Mouse (Mus musculus) heart, embryonic 15.5 days (tissue): ENCODE results near the gene Ndufa6. TPM values are rescaled to one million over a fixed set of nuclear protein-coding genes. Genes with fewer than 3 reads are reported as not detected.

ENCODE experiments used
- ATAC-seq: fragments of 200-750 bp; cut with Nextera tagmentation; replicated peaks from 2 replicates; pipeline ENCODE4 v1.8.0; 2017; ENCODE audit warnings: low read depth, moderate TSS enrichment; ENCODE audit not compliant: insufficient number of reproducible peaks, insufficient read depth, low FRiP score
- H3K27ac ChIP-seq: fragments of 300-500 bp; sonication (generic); 2 replicates; pipeline ENCODE4 v1.5.1; 2015; ENCODE audit warnings: mild to moderate bottlenecking, inconsistent platforms
- H3K27me3 ChIP-seq: fragments of 300-500 bp; sonication (generic); 2 replicates; pipeline ENCODE4 v1.6.1; 2015; ENCODE audit warnings: inconsistent platforms
- H3K36me3 ChIP-seq: fragments of 300-500 bp; sonication (generic); 2 replicates; pipeline ENCODE4 v1.6.1; 2015; ENCODE audit warnings: mild to moderate bottlenecking, inconsistent platforms
- H3K4me1 ChIP-seq: fragments of 300-500 bp; sonication (generic); replicated peaks from 2 replicates; pipeline ENCODE4 v1.6.1; 2015; ENCODE audit warnings: inconsistent platforms
- H3K4me2 ChIP-seq: fragments of 300-500 bp; sonication (generic); 2 replicates; pipeline ENCODE4 v1.6.1; 2015; ENCODE audit warnings: inconsistent platforms, mild to moderate bottlenecking, moderate library complexity
- H3K4me3 ChIP-seq: fragments of 300-500 bp; sonication (generic); 2 replicates; pipeline ENCODE4 v1.5.1; 2015; ENCODE audit warnings: mild to moderate bottlenecking, inconsistent platforms
- H3K9ac ChIP-seq: fragments of 300-500 bp; sonication (generic); 2 replicates; pipeline ENCODE4 v1.6.1; 2015; ENCODE audit warnings: mild to moderate bottlenecking, inconsistent platforms
- H3K9me3 ChIP-seq: fragments of 300-500 bp; sonication (generic); replicated peaks from 2 replicates; pipeline ENCODE4 v1.6.1; 2016; ENCODE audit warnings: inconsistent platforms
- WGBS: fragments of 180-500 bp; shearing (Covaris S2); methylation state at CpG from one replicate; pipeline ENCODE4 v1.1.7; 2015; ENCODE audit warnings: mixed read lengths; 5-methylcytosine and 5-hydroxymethylcytosine counted together
- polyA plus RNA-seq: library from polyadenylated mRNA; unstranded; fragments of >200 nt; fragmentation: Nextera tagmentation; extraction: Ambion mirVana; gene quantifications from 2 replicates; pipeline ENCODE4 v1.2.1, GENCODE M21; 2015

Ndufa6 gene
- polyA plus RNA-seq, 1 experiment from 2014 or later: 678 TPM

- no peaks in the 10 kb centered on the region for H3K27me3 ChIP-seq
- 36% methylated on average over 21 of the region's 21 CpGs for WGBS
- peak overlapping the region; percentile 55 for H3K4me3 ChIP-seq
- peak overlapping the region; percentile 66 for H3K9ac ChIP-seq
- H3K36me3 ChIP-seq: peaks cover 10% of the 10 kb centered on the region; the same call in 1 of the 2 replicates
- H3K4me2 ChIP-seq: peak overlapping the region; percentile 84
- ATAC-seq: no peak
- H3K27ac ChIP-seq: peak overlapping the region; percentile 79
- no peaks in the 10 kb centered on the region for H3K9me3 ChIP-seq
- H3K4me1 ChIP-seq: peaks cover 35% of the 10 kb centered on the region
These were observed 13.6 kb downstream of the Ndufa6 start for GRCm38 (mm10) chr15:82340414-82341035.

- WGBS: 68% methylated on average over 8 of the region's 8 CpGs
- Histone ChIP-seq H3K27ac (peak overlapping the region; percentile 79), H3K9ac (no peak overlapping the region), H3K27me3 (no peaks in the 10 kb centered on the region), H3K4me2 (peak overlapping the region; percentile 74; the same call in 1 of the 2 replicates), H3K4me1 (peaks cover 35% of the 10 kb centered on the region), H3K9me3 (no peaks in the 10 kb centered on the region), H3K36me3 (peaks cover 18% of the 10 kb centered on the region; the same call in 1 of the 2 replicates), H3K4me3 (no peak overlapping the region)
- ATAC-seq: no peak
These were observed 14.4 kb downstream of the Ndufa6 start for GRCm38 (mm10) chr15:82339634-82340254.

- peak overlapping the region; percentile 74 for H3K4me2 ChIP-seq
- H3K4me1 ChIP-seq: peaks cover 35% of the 10 kb centered on the region
- peaks cover 23% of the 10 kb centered on the region; the same call in 1 of the 2 replicates for H3K36me3 ChIP-seq
- no peak for ATAC-seq
- H3K27me3 ChIP-seq: no peaks in the 10 kb centered on the region
- no peaks in the 10 kb centered on the region for H3K9me3 ChIP-seq
- peak overlapping the region; percentile 62 for H3K9ac ChIP-seq
- H3K27ac ChIP-seq: peak overlapping the region; percentile 66
- H3K4me3 ChIP-seq: peak overlapping the region; percentile 65
- WGBS: 64% methylated on average over 10 of the region's 10 CpGs
These were observed 15.0 kb downstream of the Ndufa6 start for GRCm38 (mm10) chr15:82339150-82339549.

GRCm38 (mm10) chr15:82338593-82339112, 15.5 kb downstream of the Ndufa6 start, which contains the start of the genes Naga, Pheta2 and Smdt1:
TSS of gene Naga (minus strand) at chr15:82338925.
TSS of gene Pheta2 (plus strand) at chr15:82338942.
TSS of gene Smdt1 (plus strand) at chr15:82338959.
- Histone ChIP-seq H3K27ac (peak within 1 kb of the TSS; percentile 66), H3K4me3 (peak within 1 kb of the TSS; percentile 65)

GRCm38 (mm10) chr15:82337875-82338274, 16.2 kb downstream of the Ndufa6 start:
- Histone ChIP-seq H3K9ac (peak overlapping the region; percentile 62), H3K4me2 (peak overlapping the region; percentile 74), H3K27ac (peak overlapping the region; percentile 66), H3K4me3 (peak overlapping the region; percentile 65), H3K36me3 (peaks cover 26% of the 10 kb centered on the region; the same call in 1 of the 2 replicates), H3K9me3 (no peaks in the 10 kb centered on the region), H3K27me3 (no peaks in the 10 kb centered on the region), H3K4me1 (peaks cover 35% of the 10 kb centered on the region)
- 15% methylated on average over 4 of the region's 4 CpGs for WGBS
- no peak for ATAC-seq

More at GRCm38 (mm10) chr15:82338593-82339112, 15.5 kb downstream of the Ndufa6 start, which contains the start of the genes Naga, Pheta2 and Smdt1:
- under 1% methylated on average over 41 of the region's 41 CpGs for WGBS
- Histone ChIP-seq H3K36me3 (peaks cover 26% of the 10 kb centered on the region; the same call in 1 of the 2 replicates), H3K4me1 (peaks cover 35% of the 10 kb centered on the region), H3K9me3 (no peaks in the 10 kb centered on the region), H3K9ac (peak within 1 kb of the TSS; percentile 62), H3K4me2 (peak within 1 kb of the TSS; percentile 74), H3K27me3 (no peaks in the 10 kb centered on the region)
- peak; percentile 87 for ATAC-seq

- no peaks in the 10 kb centered on the region for H3K27me3 ChIP-seq
- peaks cover 29% of the 10 kb centered on the region; the same call in 1 of the 2 replicates for H3K36me3 ChIP-seq
- no peaks in the 10 kb centered on the region for H3K9me3 ChIP-seq
- no peak for ATAC-seq
- H3K27ac ChIP-seq: no peak overlapping the region
- 87% methylated on average over 12 of the region's 12 CpGs for WGBS
- H3K4me2 ChIP-seq: no peak overlapping the region
- no peak overlapping the region for H3K9ac ChIP-seq
- H3K4me1 ChIP-seq: peaks cover 28% of the 10 kb centered on the region
- H3K4me3 ChIP-seq: no peak overlapping the region
These were observed 17.5 kb downstream of the Ndufa6 start for GRCm38 (mm10) chr15:82336629-82337028.

GRCm38 (mm10) chr15:82335194-82335593, 18.9 kb downstream of the Ndufa6 start:
- no peak overlapping the region for H3K4me2 ChIP-seq
- no peaks in the 10 kb centered on the region for H3K9me3 ChIP-seq
- H3K27me3 ChIP-seq: no peaks in the 10 kb centered on the region
- H3K4me1 ChIP-seq: peaks cover 16% of the 10 kb centered on the region
- H3K36me3 ChIP-seq: peaks cover 34% of the 10 kb centered on the region; the same call in 1 of the 2 replicates
- 91% methylated on average over 4 of the region's 4 CpGs for WGBS
- no peak for ATAC-seq
- H3K27ac ChIP-seq: no peak overlapping the region
- no peak overlapping the region for H3K4me3 ChIP-seq
- H3K9ac ChIP-seq: no peak overlapping the region

- Histone ChIP-seq H3K4me3 (no peak overlapping the region), H3K36me3 (peaks cover 8% of the 10 kb centered on the region; the same call in 1 of the 2 replicates), H3K27ac (no peak overlapping the region), H3K27me3 (no peaks in the 10 kb centered on the region), H3K9me3 (no peaks in the 10 kb centered on the region), H3K4me2 (no peak overlapping the region), H3K4me1 (no peaks in the 10 kb centered on the region), H3K9ac (no peak overlapping the region)
- ATAC-seq: no peak
- WGBS: 52% methylated on average over 2 of the region's 2 CpGs
These were observed 28.7 kb downstream of the Ndufa6 start for GRCm38 (mm10) chr15:82325382-82325781.

- no peak for ATAC-seq
- Histone ChIP-seq H3K27me3 (no peaks in the 10 kb centered on the region), H3K9me3 (no peaks in the 10 kb centered on the region), H3K9ac (no peak overlapping the region), H3K27ac (no peak overlapping the region), H3K4me2 (no peak overlapping the region), H3K36me3 (no peaks in the 10 kb centered on the region), H3K4me3 (no peak overlapping the region), H3K4me1 (no peaks in the 10 kb centered on the region)
- 78% methylated on average over 8 of the region's 8 CpGs for WGBS
These were observed 31.9 kb downstream of the Ndufa6 start for GRCm38 (mm10) chr15:82322195-82322594.

- Histone ChIP-seq H3K4me3 (no peak overlapping the region), H3K27ac (no peak overlapping the region), H3K9ac (no peak overlapping the region), H3K4me2 (no peak overlapping the region), H3K4me1 (no peaks in the 10 kb centered on the region), H3K27me3 (no peaks in the 10 kb centered on the region), H3K9me3 (no peaks in the 10 kb centered on the region), H3K36me3 (no peaks in the 10 kb centered on the region)
- ATAC-seq: no peak
- 44% methylated on average over 1 of the region's 1 CpGs for WGBS
These were observed 34.5 kb downstream of the Ndufa6 start for GRCm38 (mm10) chr15:82319613-82320012.

- Histone ChIP-seq H3K9me3 (no peaks in the 10 kb centered on the region), H3K4me1 (no peaks in the 10 kb centered on the region), H3K9ac (no peak overlapping the region), H3K27me3 (no peaks in the 10 kb centered on the region), H3K27ac (no peak overlapping the region), H3K36me3 (no peaks in the 10 kb centered on the region), H3K4me2 (no peak overlapping the region), H3K4me3 (no peak overlapping the region)
- WGBS: 81% methylated on average over 6 of the region's 6 CpGs
- ATAC-seq: no peak
These were observed 36.3 kb downstream of the Ndufa6 start for GRCm38 (mm10) chr15:82317839-82318238.
